Mouse (Mus musculus): ENCODE results near the gene Ralgds.

DNA sequence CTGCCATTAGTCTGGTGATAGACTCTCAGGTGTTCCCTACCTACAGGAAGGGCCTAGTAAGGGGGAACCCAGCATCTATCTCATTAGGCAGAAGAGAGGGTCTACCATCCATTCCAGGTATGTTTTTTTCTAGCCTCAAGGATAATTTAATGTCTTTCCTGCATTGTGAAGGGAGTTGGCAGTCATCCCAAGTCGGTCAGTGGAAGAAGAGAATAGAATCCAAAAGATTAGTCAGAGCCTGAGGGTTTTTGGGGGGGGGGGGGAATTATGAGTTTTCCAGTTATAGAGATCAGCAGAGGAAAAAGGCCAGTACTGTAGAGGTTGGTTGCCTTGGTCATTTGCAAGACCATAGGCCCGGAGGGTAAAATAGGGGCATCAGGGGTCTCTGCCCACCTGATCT, 18.4 kb upstream of the Ralgds start:
- TF ChIP-seq POLR2A (IDR thresholded peaks at IDR 0.05; ENCODE audit: low read depth, low read length): no peak
- no peak for TF ChIP-seq CTCF (IDR thresholded peaks at IDR 0.05; ENCODE audit: extremely low read depth, insufficient read length, insufficient replicate concordance, low read depth, low read length)
